Mouse (Mus musculus) layer of hippocampus, adult 8-10 months (tissue): Measurements from ENCODE around the gene Vsig10. TPM values are rescaled to one million over a fixed set of nuclear protein-coding genes. Genes with fewer than 3 reads are reported as not detected.
A peak's percentile ranks its signal among the peaks of the same experiment; 100 is the strongest.
"Not testable (repeated sequence)": the region's sequence is repeated elsewhere in the genome, so short reads cannot be mapped to it uniquely, and the experiment has no call there.

Experiments used
- DNase-seq, 2 experiments: peaks; one replicate each; pipeline ENCODE4 v3.0.0; 2022; ENCODE audit warnings: low spot score in 2 of 2
- total RNA-seq, 4 experiments: library from RNA; stranded (reverse); gene quantifications; 2 replicates each; pipeline ENCODE4 v1.2.4; 2022

Gene Vsig10
- total RNA-seq, 4 experiments from 2014 or later, result 2.1 to 4.8 (median 3.0) TPM

- no peak for DNase-seq
Measured at GRCm38 (mm10) chr5:117355648-117356303, 36.9 kb downstream of the Vsig10 start.

- DNase-seq, result no peak
Measured at GRCm38 (mm10) chr5:117356365-117357128, 37.7 kb downstream of the Vsig10 start.

- DNase-seq, result peak in 1 of 2 experiments; percentile 57
Measured at GRCm38 (mm10) chr5:117357129-117357477, 38.2 kb downstream of the Vsig10 start, which contains the start of gene Wsb2. TSS of gene Wsb2 (plus strand) at chr5:117357304.

- no peak for DNase-seq
Measured at GRCm38 (mm10) chr5:117357478-117358247, 38.8 kb downstream of the Vsig10 start.

GRCm38 (mm10) chr5:117358248-117358630 lies 39.4 kb downstream of the Vsig10 start:
- no peak for DNase-seq

DNA sequence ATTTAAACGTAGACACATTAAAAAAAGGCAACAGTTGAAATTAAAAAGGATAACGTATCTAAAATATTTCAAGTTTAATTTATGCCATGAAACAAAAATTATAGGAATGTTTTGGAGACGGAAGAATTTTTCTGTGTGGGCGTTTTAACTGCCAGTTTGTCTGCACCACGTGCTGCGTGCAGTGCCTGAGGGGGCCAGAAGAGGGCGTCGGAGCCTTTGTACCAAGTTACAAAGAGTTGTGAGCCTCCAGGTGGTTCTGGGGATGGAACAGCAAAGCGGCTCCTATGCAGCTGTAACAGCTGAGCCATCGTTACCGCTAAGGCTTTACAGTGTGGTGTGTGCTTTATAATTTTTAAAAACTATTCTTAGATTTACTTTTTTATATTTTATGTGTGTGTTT lies 39.8 kb downstream of the Vsig10 start:
- DNase-seq, result peak; percentile 63 to 74

DNA sequence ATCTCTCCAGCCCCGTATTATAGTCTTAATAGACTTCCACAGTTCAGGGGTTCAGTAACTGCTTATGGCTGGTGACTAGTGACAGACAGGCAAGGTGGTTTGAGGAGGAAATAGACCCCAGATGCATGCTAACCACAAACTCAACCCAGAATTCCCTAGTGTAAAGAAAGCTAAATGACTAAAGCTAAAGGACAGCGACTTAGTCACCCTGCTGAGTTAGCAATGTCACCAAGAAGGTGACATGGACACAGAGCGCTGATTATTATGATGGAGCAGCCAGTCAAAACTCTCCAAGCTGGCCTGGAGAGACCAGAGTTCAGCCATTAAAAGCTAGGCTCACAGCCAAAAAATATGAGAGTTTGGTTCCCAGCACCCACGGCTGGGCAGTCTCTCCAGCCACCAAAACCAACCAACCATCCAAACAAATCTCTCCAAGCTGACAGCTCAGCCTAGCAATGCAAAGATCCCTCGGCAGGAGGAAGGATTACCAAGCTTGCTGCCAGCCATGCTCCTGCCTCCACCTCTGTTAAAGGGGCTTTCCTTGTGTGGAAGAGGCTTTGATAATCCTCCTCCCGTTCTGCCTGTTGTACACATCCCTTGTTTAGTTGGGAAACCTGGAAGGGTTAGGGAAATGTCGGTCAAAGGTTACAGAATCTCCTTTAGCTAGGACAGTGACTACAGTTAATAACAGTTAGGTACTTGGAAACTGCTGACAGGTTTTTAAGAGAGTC lies 40.8 kb downstream of the Vsig10 start:
- no peak for DNase-seq

- DNase-seq, result no peak
Measured at GRCm38 (mm10) chr5:117360228-117360515, 41.3 kb downstream of the Vsig10 start.

DNA sequence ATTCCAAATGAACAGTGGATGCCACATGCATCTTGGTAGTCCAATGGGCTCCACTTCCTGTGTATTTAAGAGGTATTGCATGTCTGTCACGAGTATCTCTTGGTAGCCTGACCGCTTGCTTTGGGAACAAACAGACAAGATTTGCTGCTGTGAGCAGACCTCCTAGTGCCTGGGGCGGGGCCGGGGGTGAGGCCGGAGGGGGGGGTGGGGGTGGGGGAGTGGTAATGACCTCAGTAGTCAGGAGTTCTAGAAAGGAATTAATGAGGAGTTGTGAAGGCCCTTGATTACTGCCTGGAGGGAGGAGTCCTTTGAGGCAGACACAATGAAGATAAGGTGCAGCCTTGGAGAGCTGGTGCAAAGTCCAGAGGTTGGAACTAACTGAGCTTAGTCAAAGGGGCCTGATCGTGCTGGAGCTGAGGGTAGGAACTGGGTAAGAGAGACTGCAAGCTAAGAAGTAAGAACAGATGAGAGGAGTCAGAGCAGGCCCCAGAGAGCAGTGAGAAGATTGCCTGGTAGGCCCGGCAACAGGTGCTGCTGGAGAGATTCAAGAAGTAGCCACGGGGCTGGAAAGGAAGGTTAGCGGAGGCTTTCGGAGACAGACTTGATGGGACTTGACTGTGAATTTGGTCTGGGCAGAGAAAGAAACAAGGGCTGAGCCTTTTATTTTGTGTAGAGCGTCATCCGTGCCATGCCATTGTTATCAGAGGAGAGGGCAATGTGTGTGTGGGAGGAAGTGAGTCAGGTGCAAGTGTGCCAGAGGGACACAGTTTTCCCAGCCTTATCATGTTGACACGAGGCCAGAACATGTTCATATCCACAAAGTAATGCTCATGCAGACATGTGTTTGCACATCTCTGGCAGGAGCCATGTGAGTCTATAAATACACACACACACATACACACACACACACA lies 42.0 kb downstream of the Vsig10 start:
- DNase-seq, result no peak

GRCm38 (mm10) chr5:117361590-117361989 lies 42.7 kb downstream of the Vsig10 start:
- DNase-seq, result no peak

DNA sequence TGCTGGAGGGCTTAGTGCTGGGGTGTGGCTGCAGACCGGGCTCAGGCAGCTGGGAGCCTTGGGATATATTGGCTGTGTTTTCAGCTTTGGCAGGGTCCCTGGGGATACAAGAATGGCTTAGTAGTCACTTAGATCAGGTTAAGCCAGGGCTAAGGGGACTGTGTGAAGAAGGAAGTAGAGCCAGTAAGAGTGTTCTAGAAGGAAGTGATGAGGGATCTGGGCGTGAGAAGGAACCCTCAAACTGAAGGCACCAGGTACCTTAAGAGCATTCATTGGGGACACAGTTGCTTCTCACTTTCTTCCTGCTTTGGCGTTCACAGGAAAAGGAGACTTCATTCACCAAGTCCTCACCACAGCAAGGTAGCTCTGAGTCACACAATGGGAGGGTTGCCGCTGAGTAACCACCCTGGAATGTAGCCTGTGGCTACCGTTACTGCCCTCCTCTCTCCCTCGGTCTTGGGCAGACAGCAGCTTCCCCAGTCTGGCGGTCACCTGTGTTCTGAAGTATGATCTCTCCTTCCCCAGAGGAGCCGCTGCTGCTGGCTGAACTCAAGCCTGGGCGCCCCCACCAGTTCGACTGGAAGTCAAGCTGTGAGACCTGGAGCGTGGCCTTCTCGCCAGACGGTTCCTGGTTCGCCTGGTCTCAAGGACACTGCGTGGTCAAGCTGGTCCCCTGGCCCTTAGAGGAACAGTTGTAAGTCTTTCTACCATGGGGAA lies 44.3 kb downstream of the Vsig10 start:
- DNase-seq, result no peak

DNA sequence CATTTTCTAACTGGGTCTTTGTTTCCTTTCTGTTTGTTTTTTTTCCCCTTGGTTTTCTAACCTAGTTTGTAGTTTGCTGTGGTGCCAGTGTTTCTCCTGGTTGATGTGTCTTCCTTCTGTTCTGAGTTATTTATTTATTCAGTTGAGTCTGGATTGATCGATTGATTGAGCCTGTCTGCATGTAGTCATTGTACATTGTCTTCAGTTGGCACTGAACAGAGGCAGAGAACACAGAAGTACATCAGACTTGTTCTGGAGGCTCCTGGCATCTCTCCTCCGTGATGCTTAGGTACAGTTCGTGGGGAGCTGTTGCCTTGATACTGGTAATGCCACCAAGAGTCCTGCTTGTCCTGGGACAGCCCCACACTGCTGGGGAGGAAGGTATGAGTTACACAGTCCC lies 45.9 kb downstream of the Vsig10 start:
- no peak for DNase-seq

GRCm38 (mm10) chr5:117365904-117366561 lies 47.1 kb downstream of the Vsig10 start:
- DNase-seq, result no peak

DNA sequence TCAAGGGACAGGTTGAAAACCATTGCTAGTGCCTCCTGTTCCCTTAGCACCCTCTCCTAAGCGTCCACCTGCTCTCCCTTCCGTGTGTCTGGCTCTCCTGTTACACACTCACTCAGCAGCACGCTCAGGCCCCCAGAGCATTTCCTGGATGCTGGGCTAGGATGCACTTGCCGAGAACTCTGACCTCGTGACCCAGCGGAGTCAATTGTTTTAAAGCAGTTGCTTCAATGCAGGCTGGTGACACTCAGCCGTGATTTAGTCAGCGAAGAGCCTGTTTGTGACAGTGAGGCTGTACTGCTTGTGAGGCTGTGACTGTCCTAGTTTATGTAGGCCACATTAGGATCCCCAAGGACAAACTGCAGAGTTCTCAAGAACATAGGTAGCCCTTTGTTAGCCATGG lies 48.3 kb downstream of the Vsig10 start:
- DNase-seq, result no peak

- no peak for DNase-seq
Measured at GRCm38 (mm10) chr5:117370592-117370991, 51.7 kb downstream of the Vsig10 start.

DNA sequence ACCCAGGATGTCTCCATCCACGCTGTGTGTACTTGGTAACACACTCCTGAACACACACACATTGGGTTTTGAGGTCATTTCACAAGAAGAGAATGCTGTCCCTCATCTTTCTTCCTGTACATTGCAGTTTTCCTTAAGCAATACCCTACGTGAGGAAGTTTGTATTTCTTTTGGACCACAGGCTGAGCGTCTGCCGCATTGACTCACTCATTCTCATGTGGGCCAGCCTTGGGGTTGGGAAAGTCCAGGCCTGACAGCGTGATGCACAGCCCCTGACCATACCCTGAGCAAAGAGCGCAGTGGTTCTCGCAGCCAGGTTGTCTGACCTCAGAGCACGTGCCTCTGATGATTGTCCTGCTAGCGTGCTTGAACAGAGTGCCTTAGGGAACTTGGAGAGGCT lies 54.5 kb downstream of the Vsig10 start:
- no peak for DNase-seq

GRCm38 (mm10) chr5:117374372-117375049 lies 55.6 kb downstream of the Vsig10 start:
- DNase-seq, result no peak

DNA sequence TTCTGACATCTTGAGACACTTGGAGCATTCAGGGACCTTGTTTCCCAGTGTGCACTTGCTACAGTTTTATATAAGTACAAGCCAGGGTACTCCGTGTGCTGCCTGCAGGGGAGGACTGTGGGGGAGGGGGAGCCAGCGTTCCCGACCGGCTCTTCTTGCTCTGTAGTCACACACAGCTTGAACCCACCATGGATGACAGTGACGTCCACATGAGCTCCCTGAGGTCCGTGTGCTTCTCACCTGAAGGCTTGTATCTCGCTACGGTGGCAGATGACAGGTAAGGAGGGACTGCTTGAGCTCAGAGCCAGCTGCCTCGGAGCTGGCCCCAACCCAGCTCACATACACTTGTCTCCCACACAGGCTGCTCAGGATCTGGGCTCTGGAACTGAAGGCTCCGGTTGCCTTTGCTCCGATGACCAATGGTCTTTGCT lies 57.5 kb downstream of the Vsig10 start:
- peak in 1 of 2 experiments; percentile 34 for DNase-seq

- DNase-seq, result not testable (repeated sequence)
Measured at GRCm38 (mm10) chr5:117377731-117378130, 58.8 kb downstream of the Vsig10 start.
